Mouse (Mus musculus) thymus, adult 2 months (tissue): ENCODE measurements around the gene Tectb.

Experiments
- CTCF ChIP-seq: fragments of 200-500 bp; IDR thresholded peaks from 2 replicates; pipeline ENCODE4 v1.5.1; 2012; ENCODE audit warnings: mild to moderate bottlenecking, control low read depth, low read length, moderate library complexity, borderline replicate concordance; ENCODE audit not compliant: control insufficient read depth, poor library complexity, insufficient read depth; ENCODE audit errors: extremely low read depth
- POLR2A ChIP-seq: fragments of 200-500 bp; IDR thresholded peaks from 2 replicates; pipeline ENCODE4 v1.6.1; 2012; ENCODE audit warnings: mild to moderate bottlenecking, low read length, control low read depth, moderate library complexity; ENCODE audit not compliant: control insufficient read depth, poor library complexity, insufficient read depth; ENCODE audit errors: extremely low read depth

- TF ChIP-seq CTCF (no peak), POLR2A (no peak)
Measured at GRCm38 (mm10) chr19:55217365-55217764, 36.8 kb downstream of the Tectb start.
